Mouse (Mus musculus): ENCODE data around the gene Mettl14.
A peak's percentile ranks its signal among the peaks of the same experiment; 100 is the strongest.

Mettl14 gene

GRCm38 (mm10) chr3:123322147-123322546 lies 63.8 kb downstream of the Mettl14 start:
- DNase-seq (ENCODE audit: extremely low read depth, insufficient read length, low spot score) = no peak

- DNase-seq (ENCODE audit: extremely low read depth, insufficient read length, low spot score) = peak; percentile 69
Measured at GRCm38 (mm10) chr3:123321612-123322011, 64.3 kb downstream of the Mettl14 start.

GRCm38 (mm10) chr3:123320341-123320740 lies 65.6 kb downstream of the Mettl14 start:
- no peak for DNase-seq (ENCODE audit: extremely low read depth, insufficient read length, low spot score)

Measured in 3134 (cell line).